Mouse (Mus musculus) lung, adult 2 months (tissue): ENCODE measurements around the gene Scn9a. TPM values are rescaled to one million over a fixed set of nuclear protein-coding genes. Genes with fewer than 3 reads are reported as not detected.

Experiments
- DNase-seq: peaks from one replicate; pipeline ENCODE4 v3.0.0; 2022
- H3K4me1 ChIP-seq: fragments of 200-500 bp; 2 replicates; pipeline ENCODE4 v1.6.1; 2011; ENCODE audit warnings: low read length; ENCODE audit not compliant: control insufficient read depth, insufficient read depth
- H3K4me3 ChIP-seq: fragments of 200-500 bp; replicated peaks from 2 replicates; pipeline ENCODE3; 2011; ENCODE audit warnings: low read depth, mild to moderate bottlenecking, control low read depth, low read length; ENCODE audit errors: extremely low read depth
- CTCF ChIP-seq: fragments of 200-500 bp; IDR thresholded peaks from 2 replicates; pipeline ENCODE4 v1.5.1; 2011; ENCODE audit warnings: mild to moderate bottlenecking, low read length, control low read depth; ENCODE audit not compliant: insufficient read depth
- POLR2A ChIP-seq: fragments of 200-500 bp; IDR thresholded peaks from 2 replicates; pipeline ENCODE4 v1.6.1; 2011; ENCODE audit warnings: low read depth, mild to moderate bottlenecking, control low read depth, low read length, borderline replicate concordance; ENCODE audit errors: extremely low read depth
- WGBS: fragments of 180-500 bp; shearing (Covaris S2); methylation state at CpG from one replicate; pipeline ENCODE4 v1.1.7; 2018; 5-methylcytosine and 5-hydroxymethylcytosine counted together
- polyA plus RNA-seq: library from polyadenylated mRNA; depleted of rRNA; stranded (reverse); fragments of >200 nt; gene quantifications from 2 replicates; pipeline ENCODE4 v1.2.3, GENCODE M21; 2012; rRNA removed

The Scn9a gene
- polyA plus RNA-seq, 1 experiment: 0.01 TPM

GRCm38 (mm10) chr2:66465484-66465883, 169.3 kb downstream of the Scn9a start:
- no peaks in the 10 kb centered on the region for H3K4me1 ChIP-seq
- no peak for TF ChIP-seq CTCF
- no peak for TF ChIP-seq POLR2A
- no peak for DNase-seq
- no peak overlapping the region for H3K4me3 ChIP-seq
- WGBS: 67% methylated on average over 3 of the region's 3 CpGs

- Histone ChIP-seq H3K4me3 (no peak overlapping the region), H3K4me1 (no peaks in the 10 kb centered on the region)
- WGBS: 65% methylated on average over 2 of the region's 2 CpGs
- TF ChIP-seq CTCF: no peak
- TF ChIP-seq POLR2A: no peak
- DNase-seq: no peak
These were observed 169.8 kb downstream of the Scn9a start for GRCm38 (mm10) chr2:66464874-66465458.

GRCm38 (mm10) chr2:66463916-66464315, 170.8 kb downstream of the Scn9a start:
- Histone ChIP-seq H3K4me3 (no peak overlapping the region), H3K4me1 (no peaks in the 10 kb centered on the region)
- DNase-seq: no peak
- TF ChIP-seq POLR2A: no peak
- no peak for TF ChIP-seq CTCF
- WGBS: 89% methylated on average over 6 of the region's 6 CpGs

GRCm38 (mm10) chr2:66462458-66462857, 172.3 kb downstream of the Scn9a start:
- no peaks in the 10 kb centered on the region for H3K4me1 ChIP-seq
- no peak for DNase-seq
- H3K4me3 ChIP-seq: no peak overlapping the region
- TF ChIP-seq CTCF (no peak), POLR2A (no peak)
- WGBS: 81% methylated on average over 1 of the region's 1 CpGs

GRCm38 (mm10) chr2:66440711-66441110, 194.1 kb downstream of the Scn9a start, which contains the start of gene Scn1a:
Scn1a (minus strand) TSS chr2:66440840.
- DNase-seq: no peak
- no peak for TF ChIP-seq CTCF
- TF ChIP-seq POLR2A: no peak
- 14% methylated on average over 7 of the region's 7 CpGs for WGBS
- Histone ChIP-seq H3K4me3 (no peak within 1 kb of the TSS), H3K4me1 (no peaks in the 10 kb centered on the region)

GRCm38 (mm10) chr2:66439764-66440471, 194.8 kb downstream of the Scn9a start:
- whole genome bisulfite sequencing: 12% methylated on average over 21 of the region's 21 CpGs
- TF ChIP-seq CTCF (no peak), POLR2A (no peak)
- no peaks in the 10 kb centered on the region for H3K4me1 ChIP-seq
- no peak for DNase-seq
- no peak overlapping the region for H3K4me3 ChIP-seq

- Histone ChIP-seq H3K4me3 (no peak overlapping the region), H3K4me1 (no peaks in the 10 kb centered on the region)
- 71% methylated on average over 3 of the region's 3 CpGs for WGBS
- DNase-seq: no peak
- TF ChIP-seq POLR2A: no peak
- TF ChIP-seq CTCF: no peak
These were observed 198.5 kb downstream of the Scn9a start for GRCm38 (mm10) chr2:66436286-66436685.

Other genes with a start within 250 kb of the Scn9a start
- gene Scn1a, start 194.1 kb downstream of the Scn9a start, polyA plus RNA-seq: 0.01 TPM in 1 of 2 replicates, not detected in the other
- gene Scn7a, start 150.0 kb upstream of the Scn9a start, polyA plus RNA-seq: 28.4 and 62.1 TPM in 2 replicates